Mouse (Mus musculus) E14TG2a.4 (cell line): ENCODE measurements around the gene Pfkfb2.

ENCODE experiments used
- CTCF ChIP-seq: conservative IDR thresholded peaks from 2 replicates; pipeline ENCODE4 v1.5.1; 2014; ENCODE audit warnings: low read length
- NANOG ChIP-seq: IDR thresholded peaks from 2 replicates; pipeline ENCODE4 v1.6.1; 2014; ENCODE audit warnings: borderline replicate concordance, low read length, mixed read lengths
- POU5F1 ChIP-seq: IDR thresholded peaks from 2 replicates; pipeline ENCODE4 v1.6.1; 2014; ENCODE audit warnings: low read length, borderline replicate concordance

- TF ChIP-seq CTCF, result no peak
- no peak for TF ChIP-seq POU5F1
- no peak for TF ChIP-seq NANOG
These were observed 13.4 kb downstream of the Pfkfb2 start, which contains the start of gene Gm29427 for GRCm38 (mm10) chr1:130715561-130716217.
